Mouse (Mus musculus) heart, embryonic 16.5 days (tissue): ENCODE results near the gene Aff3. TPM values are rescaled to one million over a fixed set of nuclear protein-coding genes. Genes with fewer than 3 reads are reported as not detected.

Experiments
- ATAC-seq: fragments of 200-750 bp; cut with Nextera tagmentation; replicated peaks from 2 replicates; pipeline ENCODE4 v1.8.0; 2017; ENCODE audit warnings: moderate number of reproducible peaks; ENCODE audit not compliant: insufficient read depth, low FRiP score; ENCODE audit errors: extremely low read depth
- H3K27ac ChIP-seq: fragments of 300-500 bp; sonication (generic); 2 replicates; pipeline ENCODE4 v1.5.1; 2014; ENCODE audit warnings: mild to moderate bottlenecking, low read length, control low read depth, moderate library complexity
- H3K27me3 ChIP-seq: fragments of 300-500 bp; sonication (generic); 2 replicates; pipeline ENCODE4 v1.6.1; 2014; ENCODE audit warnings: low read length, mixed read lengths; ENCODE audit not compliant: control insufficient read depth, insufficient read depth
- H3K36me3 ChIP-seq: fragments of 300-500 bp; sonication (generic); 2 replicates; pipeline ENCODE4 v1.6.1; 2014; ENCODE audit not compliant: control insufficient read depth, insufficient read depth
- H3K4me1 ChIP-seq: fragments of 300-500 bp; sonication (generic); 2 replicates; pipeline ENCODE4 v1.6.1; 2014; ENCODE audit warnings: low read length, mixed read lengths; ENCODE audit not compliant: control insufficient read depth, insufficient read depth
- H3K4me2 ChIP-seq: fragments of 300-500 bp; sonication (generic); 2 replicates; pipeline ENCODE4 v1.6.1; 2014; ENCODE audit warnings: low read depth, mild to moderate bottlenecking, control low read depth, low read length
- H3K4me3 ChIP-seq: fragments of 300-500 bp; sonication (generic); 2 replicates; pipeline ENCODE4 v1.5.1; 2014; ENCODE audit warnings: mild to moderate bottlenecking, control low read depth, low read length
- H3K9ac ChIP-seq: fragments of 300-500 bp; sonication (generic); 2 replicates; pipeline ENCODE4 v1.6.1; 2014; ENCODE audit warnings: low read length, control low read depth
- H3K9me3 ChIP-seq: fragments of 300-500 bp; sonication (generic); replicated peaks from 2 replicates; pipeline ENCODE4 v1.6.1; 2016; ENCODE audit warnings: low read length; ENCODE audit not compliant: control insufficient read depth
- WGBS: fragments of 180-500 bp; shearing (Covaris S2); extraction: QIAGEN DNeasy Blood & Tissue Kit; methylation state at CpG from one replicate; pipeline ENCODE4 v1.1.7; 2014; 5-methylcytosine and 5-hydroxymethylcytosine counted together
- polyA plus RNA-seq: library from polyadenylated mRNA; unstranded; fragments of >200 nt; fragmentation: Nextera tagmentation; extraction: Ambion mirVana; gene quantifications from 2 replicates; pipeline ENCODE4 v1.2.1, GENCODE M21; 2015

Aff3 gene
- polyA plus RNA-seq, 1 experiment from 2014 or later, result 2.2 TPM

DNA sequence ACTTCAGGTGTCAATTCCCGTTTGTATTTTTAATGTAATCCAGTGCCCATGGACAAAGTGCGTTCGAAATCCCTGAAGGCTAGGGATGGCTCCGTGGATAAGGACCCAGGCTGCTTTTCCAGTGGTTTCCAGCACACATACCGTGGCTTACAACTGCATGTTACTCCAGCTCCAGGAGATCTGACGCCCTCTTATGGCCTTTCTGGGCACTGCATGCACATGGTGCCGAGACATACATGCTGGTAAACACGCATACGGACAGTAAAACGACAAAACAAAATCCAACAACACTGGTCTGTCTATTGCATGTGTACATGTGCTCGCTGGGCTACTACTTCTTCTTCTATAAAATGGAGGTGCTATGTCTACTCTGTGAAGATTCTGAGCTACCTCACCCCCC, 357.5 kb downstream of the Aff3 start:
- H3K36me3 ChIP-seq, result no peaks in the 10 kb centered on the region
- peaks cover 17% of the 10 kb centered on the region for H3K4me1 ChIP-seq
- ATAC-seq, result no peak
- 90% methylated on average over 11 of the region's 11 CpGs for WGBS
- no peak overlapping the region for H3K27ac ChIP-seq
- H3K9me3 ChIP-seq, result no peaks in the 10 kb centered on the region
- H3K9ac ChIP-seq, result no peak overlapping the region
- H3K27me3 ChIP-seq, result no peaks in the 10 kb centered on the region
- no peak overlapping the region for H3K4me3 ChIP-seq
- H3K4me2 ChIP-seq, result no peak overlapping the region

DNA sequence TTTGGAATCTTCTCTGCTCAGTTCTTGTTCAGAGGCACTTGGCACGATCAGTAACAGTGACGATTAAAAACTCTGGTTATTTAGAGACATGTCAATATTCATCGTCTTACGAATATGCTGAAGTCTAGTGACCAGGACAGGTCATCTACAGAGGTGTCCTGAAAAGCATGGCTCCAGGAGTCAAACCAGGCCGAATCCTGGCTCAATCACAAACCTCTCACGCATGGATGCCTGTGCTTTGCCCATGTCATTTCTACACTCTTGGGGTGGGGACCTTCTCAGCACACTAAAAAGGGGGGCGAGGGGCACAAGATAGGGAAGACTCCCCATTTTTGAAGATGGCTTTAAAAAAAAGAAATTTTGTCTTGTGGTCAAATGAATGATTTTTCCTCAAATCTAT, 358.6 kb downstream of the Aff3 start:
- no peak overlapping the region for H3K4me3 ChIP-seq
- H3K4me1 ChIP-seq, result peaks cover 17% of the 10 kb centered on the region
- WGBS, result 80% methylated on average over 7 of the region's 7 CpGs
- H3K27me3 ChIP-seq, result no peaks in the 10 kb centered on the region
- no peak for ATAC-seq
- no peak overlapping the region for H3K4me2 ChIP-seq
- no peak overlapping the region for H3K27ac ChIP-seq
- no peaks in the 10 kb centered on the region for H3K9me3 ChIP-seq
- no peaks in the 10 kb centered on the region for H3K36me3 ChIP-seq
- H3K9ac ChIP-seq, result no peak overlapping the region

DNA sequence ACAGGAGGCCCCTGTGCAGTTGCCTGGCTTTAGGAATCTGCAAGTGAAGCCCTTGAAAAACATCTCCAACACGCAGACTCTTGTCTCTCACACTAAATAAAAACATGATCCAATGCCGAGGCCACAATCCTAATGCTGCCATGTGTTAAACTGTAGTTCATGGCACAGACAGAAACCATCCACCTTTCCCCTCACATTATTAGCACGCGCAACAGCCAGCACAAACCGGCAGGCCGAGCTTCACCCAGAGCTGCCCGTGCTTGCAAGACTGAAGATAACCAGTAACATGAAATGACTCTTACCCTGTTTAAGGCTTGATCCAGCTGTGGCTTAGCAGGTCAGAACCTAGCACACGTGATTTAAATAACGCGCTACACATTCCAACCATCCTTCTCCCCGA, 360.4 kb downstream of the Aff3 start:
- H3K27ac ChIP-seq, result no peak overlapping the region
- 43% methylated on average over 11 of the region's 11 CpGs for WGBS
- H3K4me3 ChIP-seq, result no peak overlapping the region
- peaks cover 17% of the 10 kb centered on the region for H3K4me1 ChIP-seq
- ATAC-seq, result no peak
- no peaks in the 10 kb centered on the region for H3K9me3 ChIP-seq
- H3K36me3 ChIP-seq, result no peaks in the 10 kb centered on the region
- no peak overlapping the region for H3K4me2 ChIP-seq
- no peak overlapping the region for H3K9ac ChIP-seq
- H3K27me3 ChIP-seq, result no peaks in the 10 kb centered on the region

DNA sequence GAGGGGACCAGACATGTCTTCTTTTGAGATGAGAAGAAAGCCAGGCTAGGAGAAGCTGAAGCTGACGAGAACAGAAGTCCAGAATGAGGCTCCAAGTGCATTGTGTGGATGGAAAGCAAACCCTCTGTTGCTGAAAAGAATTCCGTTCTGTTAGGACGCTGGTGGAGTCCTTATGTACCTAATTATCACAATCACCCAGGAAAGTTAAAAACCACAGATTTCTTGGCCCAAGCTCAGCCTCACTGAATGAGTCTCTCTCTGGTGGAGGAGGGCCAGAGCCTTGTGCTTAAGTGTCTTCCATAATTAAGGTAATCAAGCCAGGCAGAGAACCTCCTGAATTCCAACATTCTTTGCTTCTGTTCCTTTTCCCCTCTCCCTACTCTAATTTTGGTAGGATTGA, 366.5 kb downstream of the Aff3 start:
- H3K9me3 ChIP-seq, result no peaks in the 10 kb centered on the region
- no peak overlapping the region for H3K4me2 ChIP-seq
- no peaks in the 10 kb centered on the region for H3K27me3 ChIP-seq
- no peak for ATAC-seq
- H3K9ac ChIP-seq, result no peak overlapping the region
- WGBS, result 56% methylated on average over 3 of the region's 3 CpGs
- H3K4me1 ChIP-seq, result 0 out of 2 replicates have a peak, but pooled peaks cover 2% of the 10 kb centered on the region
- no peak overlapping the region for H3K27ac ChIP-seq
- no peaks in the 10 kb centered on the region for H3K36me3 ChIP-seq
- no peak overlapping the region for H3K4me3 ChIP-seq

DNA sequence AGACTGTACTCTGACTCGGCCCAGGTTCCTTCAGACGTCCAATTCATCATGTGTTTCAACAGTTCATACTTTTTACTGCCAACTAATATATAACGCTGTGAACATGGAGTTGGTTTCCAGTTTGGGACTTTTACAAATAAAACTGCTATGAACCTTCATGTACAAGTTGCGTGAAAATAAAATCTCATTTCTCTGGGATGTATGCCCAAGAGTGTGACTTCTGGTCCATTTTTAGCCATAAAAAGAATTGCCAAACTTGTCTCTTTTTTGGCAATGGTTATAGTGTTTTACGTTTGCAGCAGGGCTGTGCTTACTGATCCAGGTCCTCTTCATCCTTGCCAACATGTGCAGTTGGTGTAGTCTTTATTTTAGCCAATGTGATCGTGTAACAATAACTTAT, 369.8 kb downstream of the Aff3 start:
- Histone ChIP-seq H3K36me3 (no peaks in the 10 kb centered on the region), H3K4me3 (no peak overlapping the region), H3K4me2 (no peak overlapping the region), H3K4me1 (0 out of 2 replicates have a peak, but pooled peaks cover 2% of the 10 kb centered on the region), H3K27me3 (no peaks in the 10 kb centered on the region; the same call in 1 of the 2 replicates), H3K27ac (no peak overlapping the region), H3K9ac (no peak overlapping the region), H3K9me3 (no peaks in the 10 kb centered on the region)
- 77% methylated on average over 6 of the region's 6 CpGs for WGBS
- no peak for ATAC-seq

DNA sequence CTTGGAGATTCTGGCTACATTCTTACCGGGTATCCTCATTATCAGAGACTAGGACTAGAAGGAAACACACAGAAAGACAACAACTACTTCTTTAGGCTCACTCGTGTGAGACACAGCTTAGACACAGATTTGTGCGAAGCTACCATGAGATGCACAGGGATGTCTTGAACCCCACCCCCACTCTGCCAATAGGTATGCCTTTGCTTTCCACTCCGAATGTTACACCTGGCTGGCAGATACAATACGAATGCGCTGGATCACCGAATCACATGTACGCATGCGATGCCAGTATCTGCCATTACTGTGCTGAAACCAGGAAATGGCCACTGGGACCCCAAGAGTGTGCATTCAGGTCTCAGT, 370.4 kb downstream of the Aff3 start:
- Histone ChIP-seq H3K27me3 (no peaks in the 10 kb centered on the region; the same call in 1 of the 2 replicates), H3K36me3 (no peaks in the 10 kb centered on the region), H3K4me1 (0 out of 2 replicates have a peak, but pooled peaks cover 2% of the 10 kb centered on the region), H3K4me2 (no peak overlapping the region), H3K9me3 (no peaks in the 10 kb centered on the region), H3K27ac (no peak overlapping the region), H3K9ac (no peak overlapping the region), H3K4me3 (no peak overlapping the region)
- no peak for ATAC-seq
- 95% methylated on average over 9 of the region's 9 CpGs for WGBS

DNA sequence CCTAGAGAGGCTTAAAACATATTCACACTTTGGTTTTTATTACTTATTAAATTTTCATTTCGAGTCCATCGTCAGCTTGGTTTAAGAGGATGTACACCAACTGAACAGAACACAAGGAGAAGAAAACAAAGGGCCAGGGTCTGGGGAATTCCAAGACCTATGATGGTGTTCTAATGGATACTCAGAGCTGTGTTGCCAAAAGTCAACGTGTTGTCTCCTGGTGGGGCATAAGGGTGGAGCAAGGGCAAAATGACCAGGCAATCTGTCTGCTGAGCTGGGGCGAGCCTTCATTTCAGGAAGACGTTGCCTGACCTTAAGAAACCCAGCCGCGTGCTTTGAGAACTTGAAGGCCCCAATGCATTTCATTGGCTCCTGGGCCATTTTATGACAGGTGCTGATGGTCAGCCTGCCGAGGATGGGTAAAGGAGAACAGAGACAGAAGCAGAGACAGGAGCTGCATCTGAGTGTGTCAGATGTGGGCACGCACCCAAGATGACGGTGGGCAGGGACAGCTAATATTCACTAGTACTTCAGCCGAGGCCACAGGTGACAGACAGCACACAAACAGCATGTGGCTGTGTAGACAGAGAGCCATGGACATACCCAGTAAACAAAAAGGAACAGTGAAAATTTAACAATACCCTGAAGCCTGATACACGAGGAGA, 371.0 kb downstream of the Aff3 start:
- Histone ChIP-seq H3K4me2 (no peak overlapping the region), H3K9ac (no peak overlapping the region), H3K4me1 (peaks cover 6% of the 10 kb centered on the region; the same call in 1 of the 2 replicates), H3K27ac (no peak overlapping the region), H3K36me3 (no peaks in the 10 kb centered on the region), H3K4me3 (no peak overlapping the region), H3K27me3 (no peaks in the 10 kb centered on the region; the same call in 1 of the 2 replicates), H3K9me3 (no peaks in the 10 kb centered on the region)
- ATAC-seq, result no peak
- WGBS, result 87% methylated on average over 12 of the region's 12 CpGs

DNA sequence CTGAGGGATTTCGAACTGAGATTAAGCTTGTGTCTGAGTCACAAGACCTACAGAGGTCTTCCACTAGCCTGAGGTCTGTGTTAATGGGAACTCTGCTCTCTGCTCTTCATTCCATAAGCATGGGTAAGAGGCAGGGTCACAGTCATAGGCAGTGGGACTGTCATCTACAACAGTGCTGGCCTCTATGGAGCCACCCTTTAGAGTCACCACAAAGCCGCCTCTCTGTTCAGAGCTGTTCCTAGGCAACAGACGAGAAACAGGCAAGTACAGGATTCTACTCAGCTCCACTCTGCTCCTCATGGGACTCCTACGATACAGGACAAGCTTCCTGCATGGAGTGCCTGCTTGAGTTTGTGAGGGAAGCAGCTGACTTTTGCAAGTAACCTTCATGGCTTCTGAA, 371.9 kb downstream of the Aff3 start:
- Histone ChIP-seq H3K9ac (no peak overlapping the region), H3K27me3 (no peaks in the 10 kb centered on the region; the same call in 1 of the 2 replicates), H3K4me2 (no peak overlapping the region), H3K36me3 (no peaks in the 10 kb centered on the region), H3K9me3 (no peaks in the 10 kb centered on the region), H3K27ac (no peak overlapping the region), H3K4me1 (peaks cover 7% of the 10 kb centered on the region; the same call in 1 of the 2 replicates), H3K4me3 (no peak overlapping the region)
- no peak for ATAC-seq
- WGBS, result 68% methylated on average over 4 of the region's 4 CpGs

DNA sequence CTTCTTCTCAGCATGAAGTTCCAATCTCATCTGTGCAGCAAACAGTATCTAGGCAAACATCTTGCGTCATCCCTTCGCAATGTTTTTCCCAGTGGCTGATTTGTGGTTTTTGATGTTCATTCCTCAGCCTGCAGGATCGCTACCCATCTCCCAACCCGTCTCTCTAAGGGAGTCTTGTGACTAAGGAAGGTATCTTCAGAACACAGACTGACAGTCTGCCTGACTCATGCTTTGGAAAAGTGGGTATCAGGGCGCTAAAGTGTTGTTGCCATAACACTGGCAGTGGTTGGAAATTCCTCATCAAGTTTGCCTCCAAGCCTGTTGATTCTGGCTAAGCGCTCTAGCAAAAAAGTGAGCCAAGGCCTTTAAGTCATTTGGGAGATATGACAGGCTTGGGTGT, 372.8 kb downstream of the Aff3 start:
- Histone ChIP-seq H3K4me1 (peaks cover 6% of the 10 kb centered on the region; the same call in 1 of the 2 replicates), H3K27ac (no peak overlapping the region), H3K27me3 (no peaks in the 10 kb centered on the region; the same call in 1 of the 2 replicates), H3K9ac (no peak overlapping the region), H3K4me3 (no peak overlapping the region), H3K9me3 (no peaks in the 10 kb centered on the region), H3K36me3 (no peaks in the 10 kb centered on the region), H3K4me2 (no peak overlapping the region)
- 76% methylated on average over 6 of the region's 6 CpGs for WGBS
- no peak for ATAC-seq
